Mouse (Mus musculus): ENCODE measurements around the gene Klk1b3.
A peak's percentile ranks its signal among the peaks of the same experiment; 100 is the strongest.
"Not testable (repeated sequence)": the region's sequence is repeated elsewhere in the genome, so short reads cannot be mapped to it uniquely, and the experiment has no call there.

The Klk1b3 gene

GRCm38 (mm10) chr7:44197891-44198290 is at the start of gene Klk1b3:
Gene Klk1b3 (plus strand): TSS chr7:44198191.
- no peak for DNase-seq (ENCODE audit: low read depth, low spot score)

GRCm38 (mm10) chr7:44179299-44180045 is 18.5 kb upstream of the Klk1b3 start:
- DNase-seq (ENCODE audit: low read depth, low spot score) = peak; percentile 56

GRCm38 (mm10) chr7:44186516-44186915 is 11.5 kb upstream of the Klk1b3 start:
- peak; percentile 7 for DNase-seq (ENCODE audit: low read depth, low spot score)

GRCm38 (mm10) chr7:44187936-44188335 is 10.1 kb upstream of the Klk1b3 start, which contains the start of gene Klk1b24:
Gene Klk1b24 (plus strand): TSS chr7:44188236.
- DNase-seq (ENCODE audit: low read depth, low spot score) = not testable (repeated sequence)

- not testable (repeated sequence) for DNase-seq (ENCODE audit: low read depth, low spot score)
These were observed 4.5 kb upstream of the Klk1b3 start for GRCm38 (mm10) chr7:44193466-44193865.

DNA sequence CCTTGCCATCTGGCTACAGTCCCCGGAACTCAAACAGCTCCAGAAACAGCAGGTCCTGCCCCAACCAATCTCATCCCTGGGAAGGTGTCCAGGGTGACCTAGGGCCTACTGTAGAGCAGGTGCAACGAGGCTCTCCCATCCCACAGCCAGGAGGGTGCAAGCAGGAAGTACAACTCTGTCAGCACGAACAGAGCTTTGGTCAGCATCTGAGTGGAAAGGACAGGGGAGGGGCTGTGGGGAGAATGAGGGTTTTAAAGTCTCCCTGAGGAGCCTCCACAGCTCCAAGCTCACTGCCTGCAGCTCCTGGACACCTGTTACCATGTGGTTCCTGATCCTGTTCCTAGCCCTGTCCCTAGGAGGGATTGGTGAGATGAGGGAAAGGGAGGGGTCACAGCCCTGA is 9.1 kb downstream of the Klk1b3 start, which contains the start of gene Klk1b4:
TSS of gene Klk1b4 (plus strand) at position 301 of the 400 bp plus-strand sequence.
- not testable (repeated sequence) for DNase-seq (ENCODE audit: low read depth, low spot score)

GRCm38 (mm10) chr7:44208307-44208706 is 10.3 kb downstream of the Klk1b3 start:
- no peak for DNase-seq (ENCODE audit: low read depth, low spot score)

DNA sequence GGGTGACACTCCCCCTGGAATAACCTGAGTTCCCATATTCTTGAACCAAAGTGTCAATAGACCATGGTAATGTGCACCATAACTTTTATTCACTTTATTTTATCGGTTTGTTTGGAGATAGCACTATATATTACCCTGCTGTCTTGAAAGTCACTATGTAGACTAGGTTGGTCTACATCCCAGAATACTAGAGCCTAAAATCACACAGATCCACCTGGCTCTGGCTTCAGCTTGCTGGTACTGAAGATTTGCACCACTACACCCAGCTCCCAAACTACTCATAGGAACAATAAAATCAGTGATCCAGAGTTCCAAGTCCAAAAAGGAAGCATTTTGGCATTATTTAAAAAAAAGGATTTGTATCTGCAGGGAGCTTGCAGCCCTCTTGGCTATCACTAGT is 17.7 kb downstream of the Klk1b3 start, which contains the start of gene Klk1b5:
TSS of gene Klk1b5 (plus strand) at position 301 of the 400 bp plus-strand sequence.
- DNase-seq (ENCODE audit: low read depth, low spot score) = no peak

- not testable (repeated sequence) for DNase-seq (ENCODE audit: low read depth, low spot score)
These were observed 23.6 kb downstream of the Klk1b3 start for GRCm38 (mm10) chr7:44221601-44222000.

- DNase-seq (ENCODE audit: low read depth, low spot score) = not testable (repeated sequence)
These were observed 24.3 kb downstream of the Klk1b3 start for GRCm38 (mm10) chr7:44222335-44222734.

DNA sequence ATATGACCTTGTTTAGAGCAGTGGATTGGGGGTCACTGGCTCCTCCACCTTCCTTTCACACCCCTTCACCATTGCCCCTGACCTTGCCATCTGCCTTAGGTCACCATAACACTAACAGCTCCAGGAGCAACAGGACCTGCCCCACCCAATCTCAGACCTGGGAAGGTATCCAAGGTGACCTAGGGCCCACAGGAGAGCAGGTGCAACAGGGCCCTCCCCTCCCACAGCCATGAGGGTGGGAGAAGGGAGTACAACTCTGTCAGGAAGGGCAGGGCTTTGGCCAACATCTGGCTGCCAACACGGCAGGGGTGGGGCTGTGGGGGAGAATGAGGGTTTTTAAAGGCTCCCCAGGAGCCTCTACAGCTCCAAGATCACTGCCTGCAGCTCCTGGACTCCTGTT is 27.1 kb downstream of the Klk1b3 start, which contains the start of gene Klk1:
TSS of gene Klk1 (plus strand) at position 285 of the 400 bp plus-strand sequence.
- DNase-seq (ENCODE audit: low read depth, low spot score) = peak; percentile 83

DNA sequence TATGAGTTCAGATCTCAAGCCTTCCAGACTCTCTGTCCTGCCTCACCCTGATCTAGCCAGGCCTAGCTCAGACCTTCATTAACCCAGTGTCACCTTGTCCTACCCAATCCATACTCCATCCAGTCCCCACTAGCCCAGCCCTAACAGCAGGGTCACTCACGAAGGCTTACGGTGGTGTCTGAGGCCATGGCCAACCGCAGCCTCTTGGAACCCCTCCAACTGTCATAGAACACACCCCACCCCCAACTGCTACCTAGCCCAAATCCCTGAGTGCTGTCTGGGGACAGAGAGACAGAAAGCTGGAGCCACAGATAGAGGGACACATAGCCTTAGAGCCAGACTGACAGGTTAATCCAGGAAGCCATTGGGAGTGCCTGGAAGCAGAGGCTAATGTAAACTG is 37.9 kb downstream of the Klk1b3 start, which contains the start of gene Gm36864:
TSS of gene Gm36864 (plus strand) at position 269 of the 400 bp plus-strand sequence.
- no peak for DNase-seq (ENCODE audit: low read depth, low spot score)

GRCm38 (mm10) chr7:44239913-44240312 is 41.9 kb downstream of the Klk1b3 start:
- DNase-seq (ENCODE audit: low read depth, low spot score) = no peak

GRCm38 (mm10) chr7:44240712-44241111 is 42.7 kb downstream of the Klk1b3 start:
- no peak for DNase-seq (ENCODE audit: low read depth, low spot score)

GRCm38 (mm10) chr7:44241163-44241562 is 43.2 kb downstream of the Klk1b3 start:
- no peak for DNase-seq (ENCODE audit: low read depth, low spot score)

DNA sequence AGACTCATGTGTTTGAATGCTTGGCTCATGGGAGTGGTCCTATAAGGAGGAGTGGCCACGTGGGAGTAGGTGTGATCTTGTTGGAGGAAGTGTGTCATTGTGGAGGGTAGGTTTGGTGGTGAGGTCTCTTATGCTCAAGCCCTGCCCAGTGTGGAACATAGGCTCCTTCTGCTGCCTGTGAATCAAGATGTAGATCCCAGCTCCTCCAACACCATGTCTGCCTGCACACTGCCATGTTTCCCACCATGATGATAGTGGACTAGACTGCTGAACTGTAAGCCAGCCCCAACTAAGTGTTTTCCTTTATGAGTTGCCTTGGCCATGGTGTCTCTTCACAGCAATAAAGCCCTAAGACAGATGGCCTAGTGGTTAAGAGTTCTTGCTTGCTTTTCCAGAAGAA is 46.1 kb downstream of the Klk1b3 start:
- no peak for DNase-seq (ENCODE audit: low read depth, low spot score)

DNA sequence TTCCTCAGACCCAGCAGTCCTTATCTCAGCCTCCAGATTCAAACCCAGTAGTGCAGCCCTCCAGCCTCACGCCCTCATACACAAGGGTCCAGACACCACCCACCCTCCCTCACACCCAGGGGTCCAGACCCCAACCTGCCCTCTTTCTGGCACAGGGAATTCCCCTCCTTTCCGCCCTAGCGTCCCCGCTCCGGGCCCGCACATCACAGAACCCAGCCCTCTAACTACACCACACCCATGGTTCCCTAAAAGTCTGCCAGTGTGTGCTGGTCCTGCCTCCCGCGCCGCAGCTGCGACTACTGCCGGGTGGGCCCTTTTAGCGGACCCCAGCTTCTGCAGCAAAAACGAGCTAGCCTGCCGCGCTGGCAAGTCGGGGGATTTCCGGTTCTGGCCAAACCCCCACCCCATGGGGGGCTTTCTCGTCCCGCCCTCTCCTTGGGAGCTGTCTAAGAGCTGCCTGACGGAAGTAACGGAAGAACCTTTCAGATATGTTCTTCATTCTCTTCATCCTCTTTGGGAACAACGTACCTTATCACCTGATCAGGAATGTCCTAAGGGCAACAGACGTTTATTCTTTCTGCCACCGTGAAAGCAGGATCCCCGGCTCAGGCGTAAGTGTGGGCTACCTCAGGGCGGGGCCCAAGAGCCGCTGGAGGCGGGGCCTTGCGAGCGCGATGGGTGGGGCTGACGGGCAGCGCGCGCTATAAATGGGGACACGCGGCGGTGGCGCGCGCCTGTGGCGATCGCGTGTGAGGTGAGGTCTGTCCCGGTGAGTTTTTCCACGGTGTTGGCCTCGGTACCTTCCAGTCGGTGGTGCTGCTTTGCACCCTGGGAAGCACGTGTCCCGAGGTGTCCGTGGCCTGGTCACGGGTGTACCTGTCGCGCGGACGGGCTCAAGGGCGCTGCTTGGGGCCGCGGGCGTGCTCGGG is 48.3 kb downstream of the Klk1b3 start, which contains the start of the genes 1700028J19Rik and 2410002F23Rik:
TSS of gene 1700028J19Rik (minus strand) at position 641 of the 929 bp plus-strand sequence.
TSS of gene 2410002F23Rik (plus strand) at position 668 of the 929 bp plus-strand sequence.
- peak; percentile 92 for DNase-seq (ENCODE audit: low read depth, low spot score)

DNA sequence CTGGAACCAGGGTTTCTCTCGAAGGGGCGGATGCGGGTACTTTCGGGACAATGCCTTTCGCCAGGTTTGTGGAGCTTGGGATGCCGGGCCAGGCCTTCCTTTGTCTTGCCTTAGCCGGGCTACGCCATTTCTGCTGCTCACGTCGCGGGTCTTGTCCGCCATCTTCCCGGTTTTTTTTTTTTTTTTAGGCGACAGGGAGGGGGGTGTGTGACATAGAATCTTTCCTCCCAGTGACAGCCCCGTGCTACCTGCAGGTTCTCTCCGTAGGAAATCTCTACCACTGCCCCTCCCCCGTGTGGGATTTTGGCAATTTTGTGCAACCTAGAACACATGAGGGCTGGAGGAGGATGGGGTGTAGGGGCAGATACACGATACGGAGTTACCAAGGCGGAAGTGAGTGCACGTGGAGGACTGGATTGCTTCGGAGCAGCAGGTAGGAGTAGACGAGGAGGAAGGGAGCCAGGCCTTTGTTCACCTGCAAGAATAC is 49.0 kb downstream of the Klk1b3 start:
- peak; percentile 74 for DNase-seq (ENCODE audit: low read depth, low spot score)

- DNase-seq (ENCODE audit: low read depth, low spot score) = no peak
These were observed 50.0 kb downstream of the Klk1b3 start for GRCm38 (mm10) chr7:44247971-44248370.

DNA sequence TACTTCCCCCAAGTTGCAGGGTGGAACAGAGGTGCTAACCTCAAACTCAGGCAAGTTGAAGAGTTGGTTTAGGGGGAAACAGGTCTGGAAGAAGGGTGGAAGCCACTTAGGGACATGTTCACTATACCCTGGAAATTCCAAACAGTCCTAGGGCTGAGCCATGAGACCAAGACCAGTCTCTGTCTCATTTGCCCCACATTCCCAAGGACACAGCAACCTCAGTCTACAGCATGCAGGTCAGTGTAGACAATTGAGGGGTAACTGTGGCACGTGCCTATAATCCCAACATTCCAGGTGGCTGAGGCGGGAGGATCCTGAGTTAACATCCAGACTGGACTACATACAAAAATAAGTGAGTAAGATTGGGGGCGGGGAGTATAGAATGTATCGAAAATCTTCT is 51.3 kb downstream of the Klk1b3 start:
- DNase-seq (ENCODE audit: low read depth, low spot score) = no peak

- DNase-seq (ENCODE audit: low read depth, low spot score) = not testable (repeated sequence)
These were observed 52.8 kb downstream of the Klk1b3 start for GRCm38 (mm10) chr7:44250732-44251275.
